Mouse (Mus musculus): Measurements from ENCODE around the gene Jak1. TPM values are rescaled to one million over a fixed set of nuclear protein-coding genes. Genes with fewer than 3 reads are reported as not detected.

Gene Jak1
- polyA plus RNA-seq, 1 experiment from 2014 or later = 84.0 TPM

DNA sequence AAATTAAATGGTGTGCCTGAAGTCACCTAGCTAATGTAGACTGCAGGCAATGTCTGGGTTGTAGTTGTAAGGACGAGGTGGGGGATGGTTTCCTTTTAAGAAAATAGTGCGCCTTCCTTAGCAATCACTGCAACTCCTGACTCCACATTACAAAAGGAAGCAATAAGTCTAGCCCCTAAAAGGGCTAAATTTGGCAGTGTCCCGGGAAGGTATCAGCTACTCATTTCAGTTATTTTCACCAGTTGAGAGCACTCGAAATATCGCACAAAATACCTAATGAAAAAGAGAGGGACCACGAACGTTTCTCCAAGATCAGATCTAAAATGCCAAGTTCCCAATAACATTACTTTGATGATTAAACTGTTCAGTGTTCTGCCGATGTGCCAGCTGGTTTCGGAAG, 28.6 kb upstream of the Jak1 start:
- ATAC-seq (ENCODE audit: low FRiP score, low read depth) = no peak
- H3K4me2 ChIP-seq = peak overlapping the region; percentile 92
- 54% methylated on average over 9 of the region's 9 CpGs for WGBS
- H3K27ac ChIP-seq (replicated peaks) = no peak overlapping the region
- peaks cover 20% of the 10 kb centered on the region for H3K4me1 ChIP-seq (replicated peaks)
- no peaks in the 10 kb centered on the region for H3K36me3 ChIP-seq
- peaks cover 34% of the 10 kb centered on the region for H3K27me3 ChIP-seq
- H3K9ac ChIP-seq = no peak overlapping the region
- no peaks in the 10 kb centered on the region for H3K9me3 ChIP-seq
- H3K4me3 ChIP-seq = 0 out of 2 replicates have a peak overlapping the region, but pooled peaks have one; percentile 37

DNA sequence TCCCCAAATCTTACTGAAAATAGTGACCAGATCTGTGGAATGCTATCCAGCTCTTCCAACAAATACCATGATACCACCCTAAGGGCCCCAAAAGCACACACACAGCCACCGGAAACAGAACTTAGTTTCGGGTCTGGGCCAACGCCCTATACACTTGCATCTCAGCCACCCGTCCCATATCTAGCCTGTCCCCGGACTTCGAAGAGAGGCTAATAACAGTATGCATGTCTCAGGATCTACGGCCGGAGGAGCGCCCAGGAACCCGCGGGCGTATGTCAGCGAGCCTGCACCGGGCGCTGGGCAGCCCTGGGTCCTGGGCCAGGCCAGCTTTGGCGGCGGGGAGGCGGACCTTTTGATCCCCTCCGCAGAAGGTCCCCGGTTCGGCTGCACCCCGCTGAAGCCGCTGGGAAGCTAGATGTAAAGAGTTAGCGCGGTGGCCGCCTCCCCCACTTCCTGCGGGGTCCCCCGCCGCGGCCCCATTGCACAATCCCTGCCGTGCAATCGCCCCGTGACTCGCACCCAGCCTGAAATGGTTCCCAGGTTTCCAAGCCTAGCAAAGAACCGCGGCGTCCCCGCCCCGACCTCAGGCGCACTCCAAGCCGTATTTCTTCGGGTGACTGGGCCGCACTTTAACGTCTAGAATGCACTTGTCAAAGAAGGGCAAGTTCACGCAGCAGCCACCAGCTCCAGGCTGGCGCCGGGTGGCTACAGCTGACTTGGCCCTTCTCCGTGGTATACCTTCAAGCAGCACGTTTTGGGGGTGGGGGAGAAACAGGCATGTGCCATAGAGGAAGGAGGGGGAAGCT, 27.9 kb upstream of the Jak1 start:
- H3K4me3 ChIP-seq = peak overlapping the region; percentile 37
- H3K36me3 ChIP-seq = no peaks in the 10 kb centered on the region
- peaks cover 34% of the 10 kb centered on the region for H3K27me3 ChIP-seq
- H3K27ac ChIP-seq (replicated peaks) = no peak overlapping the region
- no peaks in the 10 kb centered on the region for H3K9me3 ChIP-seq
- under 1% methylated on average over 49 of the region's 49 CpGs for WGBS
- H3K4me1 ChIP-seq (replicated peaks) = peaks cover 20% of the 10 kb centered on the region
- H3K9ac ChIP-seq = no peak overlapping the region
- peak overlapping the region; percentile 92 for H3K4me2 ChIP-seq
- peak; percentile 35 for ATAC-seq (ENCODE audit: low FRiP score, low read depth)

- no peak overlapping the region for H3K27ac ChIP-seq (replicated peaks)
- H3K9ac ChIP-seq = peak overlapping the region; percentile 42
- peaks cover 20% of the 10 kb centered on the region for H3K4me1 ChIP-seq (replicated peaks)
- peak overlapping the region; percentile 92 for H3K4me2 ChIP-seq
- no peaks in the 10 kb centered on the region for H3K36me3 ChIP-seq
- H3K4me3 ChIP-seq = peak overlapping the region; percentile 44
- peaks cover 34% of the 10 kb centered on the region for H3K27me3 ChIP-seq
- no peaks in the 10 kb centered on the region for H3K9me3 ChIP-seq
- WGBS = 3% methylated on average over 41 of the region's 41 CpGs
- ATAC-seq (ENCODE audit: low FRiP score, low read depth) = peak; percentile 49
These were observed 27.1 kb upstream of the Jak1 start for GRCm38 (mm10) chr4:101292028-101292735.

- H3K9ac ChIP-seq = no peak overlapping the region
- peak; percentile 73 for ATAC-seq (ENCODE audit: low FRiP score, low read depth)
- H3K9me3 ChIP-seq = no peaks in the 10 kb centered on the region
- 43% methylated on average over 11 of the region's 11 CpGs for WGBS
- H3K27me3 ChIP-seq = peaks cover 18% of the 10 kb centered on the region
- H3K4me3 ChIP-seq = no peak overlapping the region
- H3K4me1 ChIP-seq (replicated peaks) = peaks cover 16% of the 10 kb centered on the region
- no peaks in the 10 kb centered on the region for H3K36me3 ChIP-seq
- H3K27ac ChIP-seq (replicated peaks) = no peak overlapping the region
- H3K4me2 ChIP-seq = no peak overlapping the region
These were observed 23.2 kb upstream of the Jak1 start for GRCm38 (mm10) chr4:101288292-101288691.

DNA sequence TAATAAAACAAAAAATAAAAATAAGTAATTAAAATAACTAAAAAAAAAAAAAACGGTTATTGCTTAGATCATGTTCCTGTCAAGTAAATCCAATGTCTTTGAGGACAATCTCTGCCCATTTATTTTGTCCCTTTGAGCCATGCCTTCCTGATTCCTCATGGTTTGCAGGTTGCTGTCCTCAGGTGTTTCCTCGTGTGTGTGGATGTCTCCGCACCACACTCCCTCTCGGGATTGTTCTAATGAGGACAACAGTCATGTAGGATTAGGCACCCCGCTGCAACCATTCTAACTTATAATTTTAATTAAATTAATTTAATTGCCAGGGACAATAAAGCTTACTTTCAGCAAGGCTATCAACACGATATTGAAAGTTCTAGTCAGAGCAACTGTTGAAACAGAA, 21.5 kb upstream of the Jak1 start:
- H3K27ac ChIP-seq (replicated peaks) = no peak overlapping the region
- peaks cover 13% of the 10 kb centered on the region for H3K27me3 ChIP-seq
- no peaks in the 10 kb centered on the region for H3K36me3 ChIP-seq
- ATAC-seq (ENCODE audit: low FRiP score, low read depth) = no peak
- no peak overlapping the region for H3K4me3 ChIP-seq
- WGBS = 79% methylated on average over 6 of the region's 6 CpGs
- no peak overlapping the region for H3K9ac ChIP-seq
- H3K9me3 ChIP-seq = no peaks in the 10 kb centered on the region
- H3K4me1 ChIP-seq (replicated peaks) = no peaks in the 10 kb centered on the region
- H3K4me2 ChIP-seq = no peak overlapping the region

GRCm38 (mm10) chr4:101285906-101286432, 20.9 kb upstream of the Jak1 start:
- no peak overlapping the region for H3K9ac ChIP-seq
- no peak overlapping the region for H3K27ac ChIP-seq (replicated peaks)
- no peaks in the 10 kb centered on the region for H3K36me3 ChIP-seq
- 71% methylated on average over 2 of the region's 2 CpGs for WGBS
- no peaks in the 10 kb centered on the region for H3K4me1 ChIP-seq (replicated peaks)
- no peak overlapping the region for H3K4me3 ChIP-seq
- no peak for ATAC-seq (ENCODE audit: low FRiP score, low read depth)
- H3K9me3 ChIP-seq = no peaks in the 10 kb centered on the region
- H3K27me3 ChIP-seq = peaks cover 8% of the 10 kb centered on the region
- no peak overlapping the region for H3K4me2 ChIP-seq

DNA sequence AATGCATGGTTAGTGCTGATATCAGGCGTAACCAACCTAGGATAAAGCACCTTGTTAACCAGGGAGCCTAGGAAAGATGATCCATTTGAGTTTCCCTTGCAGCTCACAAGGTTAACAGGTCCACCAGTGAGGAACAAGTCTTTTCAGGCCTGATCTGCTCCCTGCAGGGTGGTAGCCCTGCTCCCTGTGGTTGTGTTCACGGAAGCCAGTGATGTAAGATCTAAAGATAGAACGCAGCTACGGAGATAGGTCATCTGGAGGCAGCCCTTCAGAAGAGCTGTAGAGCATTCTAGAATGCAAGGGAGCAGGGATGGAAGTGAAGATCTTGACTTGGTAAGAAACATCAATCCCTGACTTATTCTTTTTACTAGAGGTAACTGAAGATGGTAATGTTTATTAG, 18.9 kb upstream of the Jak1 start:
- WGBS = 78% methylated on average over 4 of the region's 4 CpGs
- Histone ChIP-seq H3K4me1 (replicated peaks) (no peaks in the 10 kb centered on the region), H3K4me3 (no peak overlapping the region), H3K4me2 (no peak overlapping the region), H3K27me3 (no peaks in the 10 kb centered on the region), H3K9me3 (no peaks in the 10 kb centered on the region), H3K9ac (no peak overlapping the region), H3K36me3 (no peaks in the 10 kb centered on the region), H3K27ac (replicated peaks) (no peak overlapping the region)
- ATAC-seq (ENCODE audit: low FRiP score, low read depth) = no peak

DNA sequence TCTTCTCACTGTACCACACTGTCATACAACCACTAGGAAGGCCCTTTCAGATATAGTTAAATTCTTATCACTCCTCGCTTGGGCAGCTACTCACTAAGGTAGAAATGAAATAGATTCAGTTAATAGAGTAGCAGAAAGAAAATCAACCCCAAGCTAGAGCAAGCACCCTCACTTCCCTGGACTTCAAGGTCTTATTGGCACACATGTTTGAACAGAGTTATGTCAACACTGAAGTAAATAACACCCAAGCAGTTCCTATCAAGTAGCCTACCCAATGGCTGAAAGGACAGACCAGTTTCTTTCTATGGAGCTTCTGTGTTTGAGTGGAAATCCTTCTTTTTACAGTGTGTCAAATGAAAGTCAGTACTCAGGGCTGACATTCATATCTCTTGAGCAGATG, 17.2 kb upstream of the Jak1 start:
- Histone ChIP-seq H3K4me1 (replicated peaks) (no peaks in the 10 kb centered on the region), H3K27me3 (no peaks in the 10 kb centered on the region), H3K36me3 (no peaks in the 10 kb centered on the region), H3K4me3 (no peak overlapping the region), H3K4me2 (no peak overlapping the region), H3K9ac (no peak overlapping the region), H3K9me3 (no peaks in the 10 kb centered on the region), H3K27ac (replicated peaks) (no peak overlapping the region)
- 88% methylated on average over 1 of the region's 1 CpGs for WGBS
- ATAC-seq (ENCODE audit: low FRiP score, low read depth) = no peak

DNA sequence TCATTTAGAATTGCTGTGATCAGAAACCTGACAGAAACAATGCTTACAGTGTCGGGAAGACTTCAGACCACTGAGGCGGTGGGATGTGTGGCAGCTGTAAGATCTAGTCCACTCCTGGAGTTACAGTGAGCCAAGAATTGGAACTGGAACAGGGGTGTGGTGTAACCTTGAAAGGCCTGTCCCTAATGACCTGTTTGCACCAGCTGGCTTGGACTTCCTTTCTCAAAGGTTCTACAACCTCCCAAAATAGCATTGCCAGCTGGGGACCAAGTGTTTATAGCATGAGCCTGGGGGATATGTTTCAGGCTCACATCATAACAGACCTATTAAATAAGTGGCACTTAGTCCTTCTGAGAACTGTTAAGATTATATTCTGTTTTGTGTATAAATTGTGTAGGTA, 15.0 kb upstream of the Jak1 start:
- 85% methylated on average over 2 of the region's 2 CpGs for WGBS
- Histone ChIP-seq H3K9ac (no peak overlapping the region), H3K4me3 (no peak overlapping the region), H3K36me3 (no peaks in the 10 kb centered on the region), H3K27me3 (no peaks in the 10 kb centered on the region), H3K4me2 (no peak overlapping the region), H3K4me1 (replicated peaks) (no peaks in the 10 kb centered on the region), H3K27ac (replicated peaks) (no peak overlapping the region), H3K9me3 (no peaks in the 10 kb centered on the region)
- ATAC-seq (ENCODE audit: low FRiP score, low read depth) = no peak

GRCm38 (mm10) chr4:101276456-101277070, 11.5 kb upstream of the Jak1 start:
- WGBS = 83% methylated on average over 6 of the region's 6 CpGs
- H3K9ac ChIP-seq = no peak overlapping the region
- H3K4me3 ChIP-seq = no peak overlapping the region
- H3K4me2 ChIP-seq = no peak overlapping the region
- ATAC-seq (ENCODE audit: low FRiP score, low read depth) = no peak
- H3K27me3 ChIP-seq = no peaks in the 10 kb centered on the region
- H3K36me3 ChIP-seq = no peaks in the 10 kb centered on the region
- no peaks in the 10 kb centered on the region for H3K9me3 ChIP-seq
- no peak overlapping the region for H3K27ac ChIP-seq (replicated peaks)
- no peaks in the 10 kb centered on the region for H3K4me1 ChIP-seq (replicated peaks)

- WGBS = 95% methylated on average over 3 of the region's 3 CpGs
- ATAC-seq (ENCODE audit: low FRiP score, low read depth) = no peak
- Histone ChIP-seq H3K4me1 (replicated peaks) (no peaks in the 10 kb centered on the region), H3K9me3 (no peaks in the 10 kb centered on the region), H3K36me3 (no peaks in the 10 kb centered on the region), H3K9ac (no peak overlapping the region), H3K4me2 (no peak overlapping the region), H3K27me3 (no peaks in the 10 kb centered on the region), H3K27ac (replicated peaks) (no peak overlapping the region), H3K4me3 (no peak overlapping the region)
These were observed 10.8 kb upstream of the Jak1 start for GRCm38 (mm10) chr4:101275881-101276280.

GRCm38 (mm10) chr4:101270734-101271133, 5.7 kb upstream of the Jak1 start:
- H3K36me3 ChIP-seq = no peaks in the 10 kb centered on the region

More at GRCm38 (mm10) chr4:101270734-101271133, 5.7 kb upstream of the Jak1 start:
- Histone ChIP-seq H3K27ac (replicated peaks) (no peak overlapping the region), H3K4me2 (no peak overlapping the region), H3K27me3 (0 out of 2 replicates have a peak, but pooled peaks cover 3% of the 10 kb centered on the region), H3K4me3 (no peak overlapping the region), H3K4me1 (replicated peaks) (no peaks in the 10 kb centered on the region), H3K9ac (no peak overlapping the region), H3K9me3 (no peaks in the 10 kb centered on the region)
- WGBS = 91% methylated on average over 3 of the region's 3 CpGs
- no peak for ATAC-seq (ENCODE audit: low FRiP score, low read depth)
